Mouse (Mus musculus) midbrain, postnatal 0 days (tissue): ENCODE data around the gene Gnas. TPM values are rescaled to one million over a fixed set of nuclear protein-coding genes. Genes with fewer than 3 reads are reported as not detected.

Source experiments
- ATAC-seq: fragments of 200-750 bp; cut with Nextera tagmentation; 2 replicates; pipeline ENCODE4 v1.8.0; 2017; ENCODE audit warnings: moderate number of reproducible peaks, mild to moderate bottlenecking, moderate TSS enrichment, moderate library complexity; ENCODE audit not compliant: low FRiP score
- DNase-seq: peaks from one replicate; pipeline ENCODE4 v3.0.0-alpha.2; 2015; ENCODE audit warnings: low spot score
- H3K27ac ChIP-seq: fragments of 300-500 bp; sonication (generic); 2 replicates; pipeline ENCODE4 v1.5.1; 2014; ENCODE audit warnings: low read depth, mild to moderate bottlenecking, low read length, mixed read lengths
- H3K27me3 ChIP-seq: fragments of 300-500 bp; sonication (generic); 2 replicates; pipeline ENCODE4 v1.6.1; 2014; ENCODE audit warnings: low read length, control low read depth, mixed read lengths; ENCODE audit not compliant: insufficient read depth
- H3K36me3 ChIP-seq: fragments of 300-500 bp; sonication (generic); 2 replicates; pipeline ENCODE4 v1.6.1; 2014; ENCODE audit warnings: low read length, control low read depth, mixed read lengths; ENCODE audit not compliant: insufficient read depth
- H3K4me1 ChIP-seq: fragments of 300-500 bp; sonication (generic); 2 replicates; pipeline ENCODE4 v1.6.1; 2014; ENCODE audit warnings: mild to moderate bottlenecking, control low read depth, antibody characterized with exemption, low read length, mixed read lengths; ENCODE audit not compliant: insufficient read depth
- H3K4me2 ChIP-seq: fragments of 300-500 bp; sonication (generic); 2 replicates; pipeline ENCODE4 v1.6.1; 2014; ENCODE audit warnings: low read depth, mild to moderate bottlenecking, low read length, mixed read lengths; ENCODE audit not compliant: poor library complexity, severe bottlenecking
- H3K4me3 ChIP-seq: fragments of 300-500 bp; sonication (generic); 2 replicates; pipeline ENCODE4 v1.5.1; 2014; ENCODE audit warnings: low read depth, mild to moderate bottlenecking, low read length, moderate library complexity
- H3K9ac ChIP-seq: fragments of 300-500 bp; sonication (generic); replicated peaks from 2 replicates; pipeline ENCODE4 v1.6.1; 2014; ENCODE audit warnings: mild to moderate bottlenecking, low read length, moderate library complexity, mixed read lengths; ENCODE audit not compliant: poor library complexity, severe bottlenecking
- H3K9me3 ChIP-seq: fragments of 300-500 bp; sonication (generic); 2 replicates; pipeline ENCODE4 v1.6.1; 2016; ENCODE audit warnings: low read length, control low read depth
- CTCF ChIP-seq: IDR thresholded peaks from 2 replicates; pipeline ENCODE4 v1.5.1; 2016; ENCODE audit warnings: antibody characterized with exemption, mild to moderate bottlenecking
- WGBS: fragments of 180-500 bp; shearing (Covaris S2); extraction: QIAGEN DNeasy Blood & Tissue Kit; methylation state at CpG from one replicate; pipeline ENCODE4 v1.1.7; 2014; 5-methylcytosine and 5-hydroxymethylcytosine counted together
- polyA plus RNA-seq: library from polyadenylated mRNA; unstranded; fragments of >200 nt; fragmentation: Nextera tagmentation; extraction: Ambion mirVana; gene quantifications from 2 replicates; pipeline ENCODE4 v1.2.1, GENCODE M21; 2015
- total RNA-seq: library from RNA; depleted of rRNA; stranded (reverse); fragments of >200 nt; gene quantifications from 2 replicates; pipeline ENCODE4 v1.2.3, GENCODE M21; 2014

Gene Gnas
- total and polyA plus RNA-seq, 2 experiments from 2014 or later = 1,613 to 1,834 TPM

GRCm38 (mm10) chr2:174330616-174331191 is 46.6 kb downstream of the Gnas start:
- no peaks in the 10 kb centered on the region for H3K27me3 ChIP-seq
- peak; percentile 74 for DNase-seq
- no peaks in the 10 kb centered on the region for H3K9me3 ChIP-seq
- H3K4me1 ChIP-seq = peaks cover 16% of the 10 kb centered on the region
- H3K4me2 ChIP-seq = peak overlapping the region; percentile 76
- TF ChIP-seq CTCF = no peak; the same call in 1 of the 2 replicates
- peak; percentile 62 for ATAC-seq
- H3K27ac ChIP-seq = peak overlapping the region; percentile 98
- H3K36me3 ChIP-seq = no peaks in the 10 kb centered on the region
- under 1% methylated on average over 44 of the region's 48 CpGs for WGBS
- H3K9ac ChIP-seq = peak overlapping the region; percentile 100
- H3K4me3 ChIP-seq = peak overlapping the region; percentile 98

DNA sequence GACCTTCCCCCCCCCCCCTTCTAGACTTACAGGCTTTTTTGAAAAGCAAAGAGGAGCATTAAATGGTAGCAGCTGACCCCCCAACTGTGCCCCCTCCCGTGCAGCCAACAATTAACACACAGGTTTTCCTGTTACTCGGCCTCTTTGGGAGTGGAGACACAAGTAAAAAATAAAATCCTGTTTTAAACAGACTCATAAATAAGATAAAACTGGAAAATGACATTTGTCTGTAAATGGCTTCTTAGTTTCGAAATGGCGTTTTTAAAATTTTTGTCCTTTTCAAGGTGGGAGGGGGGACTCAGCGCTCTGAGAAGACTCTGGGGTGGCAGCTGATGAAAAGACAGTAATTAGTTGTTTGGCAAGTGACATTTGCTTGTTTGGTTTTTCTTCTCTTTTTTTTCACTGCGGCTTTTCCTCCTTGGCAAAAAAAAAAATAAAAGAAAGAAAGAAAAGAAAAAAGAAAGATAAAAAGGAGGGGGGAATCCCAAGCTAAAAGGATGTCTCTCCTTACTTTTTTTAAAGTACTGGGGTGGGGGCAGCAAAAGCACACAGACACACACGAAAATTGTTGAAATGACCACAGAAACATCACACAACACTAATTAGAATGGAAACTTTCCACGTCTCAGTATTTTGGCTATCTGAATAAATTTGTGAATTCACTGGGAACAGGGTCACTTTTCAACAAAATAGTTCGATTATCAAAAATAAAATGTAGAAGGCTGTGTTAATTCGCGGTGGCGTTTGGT is 47.3 kb downstream of the Gnas start:
- no peaks in the 10 kb centered on the region for H3K27me3 ChIP-seq
- ATAC-seq (no peak), DNase-seq (no peak)
- H3K4me3 ChIP-seq = peak overlapping the region; percentile 98
- H3K9me3 ChIP-seq = no peaks in the 10 kb centered on the region
- H3K27ac ChIP-seq = peak overlapping the region; percentile 98
- peak overlapping the region; percentile 76 for H3K4me2 ChIP-seq
- TF ChIP-seq CTCF = no peak
- H3K9ac ChIP-seq = peak overlapping the region; percentile 100
- peaks cover 16% of the 10 kb centered on the region for H3K4me1 ChIP-seq
- 9% methylated on average over 12 of the region's 12 CpGs for WGBS
- H3K36me3 ChIP-seq = no peaks in the 10 kb centered on the region

- Histone ChIP-seq H3K27ac (no peak overlapping the region), H3K9me3 (no peaks in the 10 kb centered on the region), H3K36me3 (no peaks in the 10 kb centered on the region; the same call in 1 of the 2 replicates), H3K4me2 (peak overlapping the region; percentile 32), H3K9ac (no peak overlapping the region), H3K4me1 (peaks cover 16% of the 10 kb centered on the region), H3K27me3 (no peaks in the 10 kb centered on the region), H3K4me3 (0 out of 2 replicates have a peak overlapping the region, but pooled peaks have one; percentile 0)
- no peak for DNase-seq
- WGBS = 51% methylated on average over 7 of the region's 7 CpGs
- TF ChIP-seq CTCF = no peak
- no peak for ATAC-seq
Observed at GRCm38 (mm10) chr2:174333239-174333890, 49.2 kb downstream of the Gnas start.

DNA sequence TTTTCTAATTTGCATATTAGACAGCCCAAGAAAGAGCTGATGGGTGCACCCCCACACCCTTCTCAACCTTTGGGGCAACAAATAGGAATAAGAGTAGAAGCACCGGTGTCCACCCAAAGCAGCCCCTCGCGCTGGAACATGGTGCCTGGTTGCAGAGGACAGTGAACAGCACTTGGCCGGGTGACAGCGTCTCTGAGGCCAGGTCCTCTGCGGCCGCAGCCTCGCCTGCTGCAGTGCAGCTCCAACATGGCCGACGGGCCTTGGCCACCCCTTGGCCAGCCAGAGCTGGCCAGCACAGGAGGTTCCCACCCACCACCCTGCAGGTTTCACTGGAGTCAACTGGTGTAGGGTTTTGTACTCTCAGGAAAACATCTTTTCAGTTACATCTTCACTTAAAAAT is 50.3 kb downstream of the Gnas start:
- peaks cover 14% of the 10 kb centered on the region for H3K4me1 ChIP-seq
- no peak overlapping the region for H3K9ac ChIP-seq
- 0 out of 2 replicates have a peak overlapping the region, but pooled peaks have one; percentile 9 for H3K4me2 ChIP-seq
- TF ChIP-seq CTCF = no peak
- no peak for DNase-seq
- no peaks in the 10 kb centered on the region; the same call in 1 of the 2 replicates for H3K36me3 ChIP-seq
- no peak overlapping the region for H3K4me3 ChIP-seq
- H3K27me3 ChIP-seq = no peaks in the 10 kb centered on the region
- H3K9me3 ChIP-seq = no peaks in the 10 kb centered on the region
- H3K27ac ChIP-seq = no peak overlapping the region
- no peak for ATAC-seq
- WGBS = 75% methylated on average over 10 of the region's 10 CpGs

GRCm38 (mm10) chr2:174337275-174337674 is 53.2 kb downstream of the Gnas start:
- H3K9ac ChIP-seq = no peak overlapping the region
- H3K36me3 ChIP-seq = no peaks in the 10 kb centered on the region; the same call in 1 of the 2 replicates
- H3K27ac ChIP-seq = no peak overlapping the region
- no peak overlapping the region for H3K4me3 ChIP-seq
- H3K4me1 ChIP-seq = peaks cover 9% of the 10 kb centered on the region
- 92% methylated on average over 13 of the region's 13 CpGs for WGBS
- no peak for DNase-seq
- no peak for TF ChIP-seq CTCF
- H3K9me3 ChIP-seq = no peaks in the 10 kb centered on the region
- no peak for ATAC-seq
- H3K27me3 ChIP-seq = no peaks in the 10 kb centered on the region
- H3K4me2 ChIP-seq = no peak overlapping the region

DNA sequence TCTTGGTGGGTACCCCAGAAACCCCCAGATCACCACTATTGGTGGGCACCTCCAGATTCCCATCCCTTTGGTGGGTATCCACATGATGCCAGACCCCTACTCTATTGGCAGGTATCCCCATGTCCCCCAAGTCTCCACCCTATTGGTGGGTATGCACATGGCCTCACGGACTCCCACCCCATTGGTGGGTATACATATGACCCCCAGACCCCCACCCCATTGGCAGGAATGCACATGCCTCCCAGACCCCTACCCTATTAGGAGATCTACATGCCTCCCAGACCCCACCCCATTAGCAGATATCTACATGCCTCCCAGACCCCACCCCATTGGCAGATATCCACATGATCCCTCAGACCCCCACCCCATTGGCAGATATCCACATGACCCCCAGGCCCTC is 55.6 kb downstream of the Gnas start:
- H3K27ac ChIP-seq = no peak overlapping the region
- H3K9me3 ChIP-seq = no peaks in the 10 kb centered on the region
- no peak overlapping the region for H3K9ac ChIP-seq
- DNase-seq (no peak), ATAC-seq (peak; percentile 33; the same call in 1 of the 2 replicates)
- WGBS = 95% methylated on average over 1 of the region's 1 CpGs
- H3K4me3 ChIP-seq = no peak overlapping the region
- H3K36me3 ChIP-seq = peaks cover under 1% of the 10 kb centered on the region; the same call in 1 of the 2 replicates
- no peak overlapping the region for H3K4me2 ChIP-seq
- peaks cover 9% of the 10 kb centered on the region for H3K4me1 ChIP-seq
- no peaks in the 10 kb centered on the region for H3K27me3 ChIP-seq
- no peak for TF ChIP-seq CTCF
